Mouse (Mus musculus) kidney, embryonic 14.5 days (tissue): ENCODE results near the gene Phtf2. TPM values are rescaled to one million over a fixed set of nuclear protein-coding genes. Genes with fewer than 3 reads are reported as not detected.
A peak's percentile ranks its signal among the peaks of the same experiment; 100 is the strongest.

Experiments used
- ATAC-seq: fragments of 200-750 bp; cut with Nextera tagmentation; 2 replicates; pipeline ENCODE4 v1.8.0; 2017; ENCODE audit warnings: moderate number of reproducible peaks, mild to moderate bottlenecking, moderate TSS enrichment, moderate library complexity; ENCODE audit not compliant: low FRiP score, low TSS enrichment
- H3K27ac ChIP-seq: fragments of 300-500 bp; sonication (generic); 2 replicates; pipeline ENCODE4 v1.5.1; 2014; ENCODE audit warnings: low read depth, mild to moderate bottlenecking, low read length, moderate library complexity, mixed read lengths
- H3K27me3 ChIP-seq: fragments of 300-500 bp; sonication (generic); 2 replicates; pipeline ENCODE4 v1.6.1; 2014; ENCODE audit warnings: mild to moderate bottlenecking, low read length; ENCODE audit not compliant: control insufficient read depth, insufficient read depth
- H3K36me3 ChIP-seq: fragments of 300-500 bp; sonication (generic); 2 replicates; pipeline ENCODE4 v1.6.1; 2014; ENCODE audit warnings: low read length, mixed read lengths; ENCODE audit not compliant: control insufficient read depth, insufficient read depth
- H3K4me1 ChIP-seq: fragments of 300-500 bp; sonication (generic); 2 replicates; pipeline ENCODE4 v1.6.1; 2014; ENCODE audit warnings: low read length, mixed read lengths; ENCODE audit not compliant: control insufficient read depth, insufficient read depth
- H3K4me2 ChIP-seq: fragments of 300-500 bp; sonication (generic); replicated peaks from 2 replicates; pipeline ENCODE4 v1.6.1; 2014; ENCODE audit warnings: low read depth, mild to moderate bottlenecking, low read length
- H3K4me3 ChIP-seq: fragments of 300-500 bp; sonication (generic); 2 replicates; pipeline ENCODE4 v1.5.1; 2014; ENCODE audit warnings: mild to moderate bottlenecking, low read length
- H3K9ac ChIP-seq: fragments of 300-500 bp; sonication (generic); 2 replicates; pipeline ENCODE4 v1.6.1; 2014; ENCODE audit warnings: low read depth, mild to moderate bottlenecking, low read length, moderate library complexity
- H3K9me3 ChIP-seq: fragments of 300-500 bp; sonication (generic); 2 replicates; pipeline ENCODE4 v1.6.1; 2016; ENCODE audit warnings: low read length; ENCODE audit not compliant: control insufficient read depth
- WGBS: fragments of 180-500 bp; shearing (Covaris S2); extraction: QIAGEN DNeasy Blood & Tissue Kit; methylation state at CpG from one replicate; pipeline ENCODE4 v1.1.7; 2014; 5-methylcytosine and 5-hydroxymethylcytosine counted together
- polyA plus RNA-seq: library from polyadenylated mRNA; unstranded; fragments of >200 nt; fragmentation: Nextera tagmentation; extraction: Ambion mirVana; gene quantifications from 2 replicates; pipeline ENCODE4 v1.2.1, GENCODE M21; 2014

The Phtf2 gene
- polyA plus RNA-seq, 1 experiment from 2014 or later, result 18.9 TPM

DNA sequence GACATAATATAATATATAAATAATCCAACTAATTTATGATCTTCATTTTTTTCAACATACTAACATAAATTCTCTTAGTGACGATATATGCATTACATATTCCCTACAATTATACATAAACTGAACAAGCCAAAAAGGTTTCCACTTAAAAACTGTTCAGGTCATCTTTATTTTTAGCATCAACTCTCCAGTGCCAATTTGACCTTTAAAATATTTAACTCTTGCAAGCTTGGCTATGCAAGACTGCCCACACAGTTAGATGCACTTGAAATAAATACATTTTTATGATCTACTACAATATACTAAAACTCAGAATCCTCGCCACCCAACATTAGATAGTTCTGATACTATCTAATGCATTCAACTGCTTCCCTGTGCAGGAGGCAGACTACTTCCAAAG is 1.5 kb downstream of the Phtf2 start:
- peak overlapping the region; percentile 85 for H3K4me3 ChIP-seq
- H3K27me3 ChIP-seq, result no peaks in the 10 kb centered on the region
- H3K9ac ChIP-seq, result peak overlapping the region; percentile 34; the same call in 1 of the 2 replicates
- no peaks in the 10 kb centered on the region for H3K9me3 ChIP-seq
- H3K27ac ChIP-seq, result no peak overlapping the region
- H3K4me2 ChIP-seq, result peak overlapping the region; percentile 60
- H3K36me3 ChIP-seq, result no peaks in the 10 kb centered on the region
- no peak for ATAC-seq
- H3K4me1 ChIP-seq, result peaks cover 8% of the 10 kb centered on the region
- 69% methylated on average over 2 of the region's 2 CpGs for WGBS

DNA sequence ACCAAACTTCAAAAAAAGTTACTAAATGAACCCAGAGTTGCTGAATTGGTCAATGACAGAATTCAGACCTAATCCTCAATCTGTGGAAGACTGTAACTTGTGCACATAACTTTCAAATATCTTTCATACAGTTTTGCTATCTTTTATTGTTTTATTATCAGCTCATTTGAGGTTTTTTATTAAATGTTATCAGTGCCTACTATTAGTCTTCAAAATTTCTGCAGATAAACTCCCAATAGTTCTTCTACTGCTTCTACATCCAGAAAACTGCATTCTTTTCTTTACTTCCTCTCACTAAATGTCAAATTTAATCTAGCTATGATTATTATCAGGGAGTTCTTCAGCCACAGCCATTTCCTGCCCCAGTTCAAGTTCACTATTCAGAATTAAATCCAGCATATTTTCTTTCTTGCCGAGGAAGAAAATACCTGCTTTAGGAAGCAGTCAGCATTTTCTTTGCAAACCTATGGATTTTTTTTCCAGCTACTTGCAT is 4.9 kb downstream of the Phtf2 start:
- no peaks in the 10 kb centered on the region for H3K9me3 ChIP-seq
- WGBS, result 62% methylated on average over 1 of the region's 1 CpGs

DNA sequence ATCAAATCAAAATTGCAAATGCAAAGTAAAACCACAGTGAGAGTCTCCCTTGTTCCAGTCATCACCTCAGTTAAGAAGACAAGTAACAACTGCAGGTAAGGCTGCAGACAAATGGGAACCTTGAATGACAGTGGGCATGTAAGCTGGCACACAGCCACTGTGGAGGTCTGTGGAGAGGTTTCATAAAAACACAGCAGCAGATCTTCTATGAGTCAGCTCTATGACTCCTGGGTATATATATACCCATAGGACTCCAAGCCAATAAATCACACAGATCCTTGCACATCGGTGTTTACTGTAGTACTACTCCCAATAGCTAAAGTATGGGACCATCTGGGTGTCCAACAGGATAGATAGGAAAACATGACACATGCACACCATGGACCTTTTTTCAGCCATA is 8.8 kb downstream of the Phtf2 start:
- Histone ChIP-seq H3K9me3 (0 out of 2 replicates have a peak, but pooled peaks cover 3% of the 10 kb centered on the region), H3K4me3 (no peak overlapping the region), H3K36me3 (no peaks in the 10 kb centered on the region), H3K4me1 (no peaks in the 10 kb centered on the region), H3K27ac (no peak overlapping the region), H3K9ac (no peak overlapping the region), H3K27me3 (no peaks in the 10 kb centered on the region), H3K4me2 (no peak overlapping the region)
- 68% methylated on average over 1 of the region's 1 CpGs for WGBS
- no peak for ATAC-seq

More for the DNA sequence above, 4.9 kb downstream of the Phtf2 start:
- Histone ChIP-seq H3K4me2 (no peak overlapping the region), H3K36me3 (no peaks in the 10 kb centered on the region), H3K9ac (no peak overlapping the region), H3K4me3 (no peak overlapping the region), H3K4me1 (peaks cover 8% of the 10 kb centered on the region), H3K27me3 (no peaks in the 10 kb centered on the region), H3K27ac (no peak overlapping the region)
- no peak for ATAC-seq

DNA sequence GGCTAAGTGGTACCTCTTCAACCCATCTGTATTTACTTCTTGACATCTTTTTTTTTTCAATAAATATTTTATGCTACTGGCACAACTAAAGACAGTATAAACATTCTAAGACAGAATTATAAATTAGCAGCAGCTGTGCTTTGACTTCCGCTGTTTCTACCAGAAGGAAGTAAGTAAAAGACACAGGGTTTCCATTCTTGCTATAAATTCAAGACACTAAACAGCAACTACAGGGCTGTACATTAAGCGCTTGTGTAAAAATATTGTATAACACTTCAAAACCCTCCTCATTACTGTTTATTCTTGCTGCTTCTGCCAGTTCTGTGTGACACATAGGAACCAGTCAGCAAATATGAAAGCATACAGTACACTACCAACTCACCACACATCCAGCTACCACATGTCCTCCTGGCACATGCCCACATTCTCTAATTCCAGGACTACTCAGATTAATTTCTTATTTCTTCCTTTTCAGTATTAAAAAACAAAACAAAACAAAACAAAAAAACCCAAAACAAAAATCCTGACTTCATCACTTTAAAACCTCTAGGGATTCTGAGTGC is 16.6 kb downstream of the Phtf2 start:
- Histone ChIP-seq H3K36me3 (no peaks in the 10 kb centered on the region), H3K4me3 (no peak overlapping the region), H3K9me3 (no peaks in the 10 kb centered on the region), H3K4me1 (no peaks in the 10 kb centered on the region), H3K9ac (no peak overlapping the region), H3K27me3 (no peaks in the 10 kb centered on the region), H3K27ac (no peak overlapping the region), H3K4me2 (no peak overlapping the region)
- no peak for ATAC-seq
- WGBS, result 65% methylated on average over 2 of the region's 2 CpGs

DNA sequence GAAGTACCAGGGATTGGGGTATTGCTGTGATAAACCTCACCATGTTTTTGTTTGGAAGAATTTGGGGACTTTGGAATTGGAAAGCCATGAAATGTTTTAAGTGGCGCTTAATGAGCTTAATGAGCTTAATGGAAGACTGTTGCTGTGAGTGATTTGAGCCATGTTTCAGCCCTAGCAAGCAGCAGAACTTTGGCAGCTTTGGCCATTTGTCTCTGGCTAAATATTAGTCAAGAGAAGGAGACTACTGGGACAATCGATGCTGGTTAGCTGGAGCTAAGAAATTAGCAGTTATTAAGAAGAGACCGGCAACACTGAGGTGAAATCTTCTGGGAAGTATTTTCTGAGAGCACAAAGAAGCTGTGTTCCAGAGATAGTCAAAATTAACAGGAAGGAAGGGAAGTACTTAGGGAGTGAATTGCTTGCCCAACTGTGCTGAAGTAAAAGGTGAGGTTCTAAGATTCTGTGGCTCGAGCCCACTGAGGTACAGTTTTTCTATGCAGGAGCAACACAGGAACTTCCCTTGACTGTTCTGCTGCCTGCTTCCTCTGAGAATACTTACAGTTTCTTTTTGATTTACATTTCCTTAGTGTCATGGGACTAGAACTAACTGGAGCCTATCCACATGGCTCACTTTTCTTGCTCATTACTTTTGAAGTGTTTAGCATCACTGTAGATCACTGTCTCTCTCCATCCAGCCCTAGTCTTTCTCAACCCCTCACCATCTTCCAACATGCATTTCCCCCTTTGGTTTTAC is 17.5 kb downstream of the Phtf2 start:
- peak overlapping the region; percentile 47; the same call in 1 of the 2 replicates for H3K27ac ChIP-seq
- H3K36me3 ChIP-seq, result no peaks in the 10 kb centered on the region
- no peaks in the 10 kb centered on the region for H3K9me3 ChIP-seq
- WGBS, result 65% methylated on average over 4 of the region's 4 CpGs
- no peak overlapping the region for H3K4me3 ChIP-seq
- no peaks in the 10 kb centered on the region for H3K27me3 ChIP-seq
- no peak overlapping the region for H3K9ac ChIP-seq
- no peaks in the 10 kb centered on the region for H3K4me1 ChIP-seq
- no peak overlapping the region for H3K4me2 ChIP-seq
- ATAC-seq, result no peak

DNA sequence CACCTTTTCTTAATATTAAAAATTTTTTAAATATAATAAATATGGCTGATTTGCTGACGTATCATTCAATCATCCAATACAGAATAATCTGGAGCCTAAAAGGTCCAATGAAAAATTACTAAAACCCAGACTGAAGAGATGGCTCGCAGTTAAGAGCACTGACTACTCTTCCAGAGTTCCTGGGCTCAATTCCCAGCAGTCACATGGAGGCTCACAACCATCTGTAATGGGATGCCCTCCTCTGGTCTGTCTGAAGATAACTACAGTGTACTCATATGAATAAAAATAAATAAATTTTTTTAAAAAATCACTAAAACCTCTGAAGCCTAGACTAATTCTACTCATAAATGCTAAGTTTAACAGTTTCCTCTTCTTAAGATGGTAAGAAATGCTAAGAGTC is 20.0 kb downstream of the Phtf2 start:
- Histone ChIP-seq H3K27me3 (no peaks in the 10 kb centered on the region), H3K4me2 (no peak overlapping the region), H3K9me3 (no peaks in the 10 kb centered on the region), H3K9ac (no peak overlapping the region), H3K27ac (no peak overlapping the region), H3K4me3 (no peak overlapping the region), H3K36me3 (no peaks in the 10 kb centered on the region; the same call in 1 of the 2 replicates), H3K4me1 (no peaks in the 10 kb centered on the region)
- no peak for ATAC-seq
- 90% methylated on average over 2 of the region's 2 CpGs for WGBS

DNA sequence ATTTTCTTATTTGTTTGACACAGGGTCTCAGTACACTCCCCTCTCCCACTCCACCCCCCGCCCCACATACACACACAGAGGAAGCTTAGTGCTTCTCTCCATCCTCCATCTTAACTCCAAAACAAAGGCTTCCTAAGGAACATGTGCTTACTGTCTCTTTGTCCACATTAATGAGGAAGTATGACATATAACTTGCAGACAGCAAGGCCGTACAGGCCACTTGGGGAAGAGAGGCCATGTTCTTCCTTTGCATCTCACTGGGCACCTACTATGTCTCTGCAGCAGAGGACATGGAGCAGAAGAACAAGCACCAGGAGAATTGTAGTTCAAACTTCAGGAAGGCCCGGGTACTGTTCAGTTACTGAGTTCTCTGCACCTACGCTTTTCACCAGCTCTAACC is 21.4 kb downstream of the Phtf2 start:
- Histone ChIP-seq H3K4me2 (no peak overlapping the region), H3K27me3 (no peaks in the 10 kb centered on the region), H3K27ac (no peak overlapping the region), H3K9me3 (no peaks in the 10 kb centered on the region), H3K9ac (no peak overlapping the region), H3K36me3 (no peaks in the 10 kb centered on the region; the same call in 1 of the 2 replicates), H3K4me1 (no peaks in the 10 kb centered on the region), H3K4me3 (no peak overlapping the region)
- ATAC-seq, result no peak
- 88% methylated on average over 4 of the region's 4 CpGs for WGBS

DNA sequence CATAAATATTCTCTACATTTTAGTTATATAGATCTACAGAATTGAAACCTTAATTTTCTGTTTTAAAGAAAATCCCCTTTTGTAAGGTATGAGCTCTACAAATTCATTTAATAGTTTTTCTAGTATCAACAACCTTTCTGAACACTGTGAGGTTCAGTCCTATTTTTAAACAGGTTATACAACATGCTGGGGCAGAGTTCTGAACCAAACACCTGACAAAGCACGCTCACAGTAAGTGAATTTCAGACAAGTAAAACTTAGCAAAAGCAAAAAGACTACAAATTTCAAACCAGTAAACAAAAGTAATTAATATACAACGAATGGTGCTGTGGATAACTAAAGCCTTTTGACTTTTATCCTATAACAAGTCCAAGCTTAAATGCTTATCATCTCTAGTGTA is 23.5 kb downstream of the Phtf2 start:
- WGBS, result 93% methylated on average over 2 of the region's 2 CpGs
- no peak overlapping the region for H3K9ac ChIP-seq
- H3K36me3 ChIP-seq, result no peaks in the 10 kb centered on the region; the same call in 1 of the 2 replicates
- no peak overlapping the region for H3K27ac ChIP-seq
- H3K27me3 ChIP-seq, result no peaks in the 10 kb centered on the region
- no peaks in the 10 kb centered on the region for H3K9me3 ChIP-seq
- H3K4me1 ChIP-seq, result no peaks in the 10 kb centered on the region
- ATAC-seq, result no peak
- no peak overlapping the region for H3K4me3 ChIP-seq
- H3K4me2 ChIP-seq, result no peak overlapping the region

DNA sequence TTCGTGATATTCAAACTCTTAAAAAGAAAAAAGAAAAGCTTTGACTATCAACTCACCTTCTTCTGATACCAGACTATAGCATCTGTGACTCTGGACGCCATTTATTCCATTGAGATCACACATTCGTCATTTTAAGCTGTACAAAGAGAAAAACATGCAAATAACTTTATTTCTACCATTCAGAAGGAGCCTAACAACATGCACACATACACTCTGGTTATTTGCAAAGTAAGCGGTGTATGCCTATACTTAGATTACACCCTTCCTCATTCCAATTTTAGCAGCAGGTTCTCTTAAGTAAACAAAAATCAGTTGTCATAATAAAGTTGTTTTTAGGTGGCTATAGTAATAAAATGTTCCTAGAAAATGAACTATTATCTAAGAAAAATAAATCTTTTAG is 26.9 kb downstream of the Phtf2 start:
- Histone ChIP-seq H3K4me2 (no peak overlapping the region), H3K9me3 (no peaks in the 10 kb centered on the region), H3K9ac (no peak overlapping the region), H3K4me3 (no peak overlapping the region), H3K4me1 (no peaks in the 10 kb centered on the region), H3K27me3 (no peaks in the 10 kb centered on the region), H3K27ac (no peak overlapping the region), H3K36me3 (no peaks in the 10 kb centered on the region; the same call in 1 of the 2 replicates)
- no peak for ATAC-seq
- WGBS, result 88% methylated on average over 4 of the region's 4 CpGs
